Mouse (Mus musculus) forebrain, embryonic 10.5 days (tissue): ENCODE measurements around the gene Tpk1. TPM values are rescaled to one million over a fixed set of nuclear protein-coding genes. Genes with fewer than 3 reads are reported as not detected.

Experiments
- DNase-seq: peaks from one replicate; pipeline ENCODE4 v3.0.0-alpha.2; 2017; ENCODE audit warnings: low spot score; ENCODE audit errors: extremely low spot score
- H3K27ac ChIP-seq: fragments of 300-500 bp; sonication (generic); 2 replicates; pipeline ENCODE4 v1.5.1; 2016; ENCODE audit warnings: mild to moderate bottlenecking
- H3K27me3 ChIP-seq: fragments of 300-500 bp; sonication (generic); 2 replicates; pipeline ENCODE4 v1.6.1; 2016; ENCODE audit warnings: mild to moderate bottlenecking; ENCODE audit not compliant: poor library complexity, severe bottlenecking
- H3K36me3 ChIP-seq: fragments of 300-500 bp; sonication (generic); replicated peaks from 2 replicates; pipeline ENCODE4 v1.6.1; 2016; ENCODE audit warnings: mild to moderate bottlenecking, moderate library complexity
- H3K4me1 ChIP-seq: fragments of 300-500 bp; sonication (generic); 2 replicates; pipeline ENCODE4 v1.6.1; 2016
- H3K4me3 ChIP-seq: fragments of 300-500 bp; sonication (generic); 2 replicates; pipeline ENCODE4 v1.5.1; 2016; ENCODE audit warnings: mild to moderate bottlenecking, moderate library complexity
- H3K9me3 ChIP-seq: fragments of 300-500 bp; sonication (generic); 2 replicates; pipeline ENCODE4 v1.6.1; 2016; ENCODE audit warnings: mild to moderate bottlenecking, moderate library complexity
- WGBS: fragments of 180-500 bp; shearing (Covaris S2); methylation state at CpG from one replicate; pipeline ENCODE4 v1.1.7; 2016; 5-methylcytosine and 5-hydroxymethylcytosine counted together
- polyA plus RNA-seq: library from polyadenylated mRNA; unstranded; fragments of >200 nt; fragmentation: Nextera tagmentation; extraction: Ambion mirVana; gene quantifications from 2 replicates; pipeline ENCODE4 v1.2.1, GENCODE M21; 2016

The Tpk1 gene
- polyA plus RNA-seq, 1 experiment from 2014 or later, result 4.8 TPM

GRCm38 (mm10) chr6:43504609-43505230, 161.4 kb downstream of the Tpk1 start:
- H3K27me3 ChIP-seq, result no peaks in the 10 kb centered on the region
- 90% methylated on average over 5 of the region's 5 CpGs for WGBS
- H3K4me1 ChIP-seq, result no peaks in the 10 kb centered on the region
- no peaks in the 10 kb centered on the region for H3K9me3 ChIP-seq
- no peaks in the 10 kb centered on the region for H3K36me3 ChIP-seq
- no peak for DNase-seq
- no peak overlapping the region for H3K27ac ChIP-seq
- H3K4me3 ChIP-seq, result no peak overlapping the region

DNA sequence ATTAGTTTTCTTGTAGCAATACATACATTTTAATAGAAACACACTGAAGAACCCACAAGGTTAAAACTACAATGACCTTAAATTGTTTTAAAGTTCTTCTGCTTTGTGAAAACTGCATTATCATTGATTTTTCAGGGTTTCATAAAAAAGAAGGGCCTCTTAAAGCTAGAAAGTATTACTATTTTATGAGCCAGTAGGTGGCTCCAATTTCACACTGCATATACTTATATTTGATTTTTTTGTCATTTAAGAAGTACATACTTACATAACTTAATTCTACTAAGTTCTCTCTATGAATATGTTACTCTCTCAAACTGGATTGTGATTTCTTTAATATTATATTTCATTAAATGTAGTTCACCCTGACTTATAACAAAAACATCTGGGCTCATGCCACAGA, 173.7 kb downstream of the Tpk1 start:
- no peak overlapping the region for H3K4me3 ChIP-seq
- H3K36me3 ChIP-seq, result no peaks in the 10 kb centered on the region
- no peaks in the 10 kb centered on the region; the same call in 1 of the 2 replicates for H3K9me3 ChIP-seq
- H3K4me1 ChIP-seq, result no peaks in the 10 kb centered on the region
- no peaks in the 10 kb centered on the region for H3K27me3 ChIP-seq
- H3K27ac ChIP-seq, result no peak overlapping the region
- no peak for DNase-seq

DNA sequence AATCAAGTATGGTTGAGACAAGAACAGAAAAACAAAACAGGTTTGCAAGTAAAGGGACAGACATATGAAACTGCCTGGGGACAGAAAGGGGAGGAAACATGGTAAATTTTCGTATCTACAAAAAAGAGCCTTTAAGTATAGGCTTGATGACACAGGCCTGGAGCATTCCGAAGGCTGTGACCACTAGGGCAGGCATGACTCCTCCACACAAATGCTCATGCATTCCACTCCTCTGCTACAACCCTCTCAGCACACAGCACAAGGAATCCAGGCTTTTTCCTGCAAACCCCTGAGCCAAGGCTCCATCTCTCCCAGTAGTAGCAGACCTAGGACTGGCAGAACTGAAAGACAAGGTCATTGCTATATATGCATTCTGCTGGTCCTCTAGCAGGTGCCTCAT, 179.4 kb downstream of the Tpk1 start:
- 92% methylated on average over 2 of the region's 2 CpGs for WGBS
- H3K4me1 ChIP-seq, result no peaks in the 10 kb centered on the region
- H3K9me3 ChIP-seq, result no peaks in the 10 kb centered on the region
- no peak overlapping the region for H3K27ac ChIP-seq
- H3K4me3 ChIP-seq, result no peak overlapping the region
- no peak for DNase-seq
- H3K36me3 ChIP-seq, result no peaks in the 10 kb centered on the region
- H3K27me3 ChIP-seq, result no peaks in the 10 kb centered on the region

DNA sequence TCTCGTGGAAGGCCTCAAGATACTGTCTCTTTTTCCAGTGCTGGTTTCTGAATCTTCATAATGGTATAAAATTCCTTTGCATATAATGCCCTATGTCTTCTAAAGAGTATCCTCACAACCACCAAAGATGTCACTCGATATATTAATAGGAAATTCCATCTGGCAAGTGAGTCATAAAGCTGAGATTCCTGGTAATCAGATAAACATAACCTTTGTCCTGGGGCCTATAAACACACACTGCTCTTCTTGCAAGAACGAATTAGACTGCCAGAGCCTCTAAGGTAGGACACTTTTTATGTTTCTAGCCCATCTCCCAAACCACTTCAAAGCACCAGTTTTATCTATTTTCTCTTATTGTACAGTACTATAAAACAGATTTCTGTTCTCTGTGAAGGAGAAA, 185.4 kb downstream of the Tpk1 start:
- 83% methylated on average over 3 of the region's 3 CpGs for WGBS
- H3K27me3 ChIP-seq, result no peaks in the 10 kb centered on the region
- no peaks in the 10 kb centered on the region for H3K9me3 ChIP-seq
- DNase-seq, result no peak
- no peak overlapping the region for H3K27ac ChIP-seq
- no peaks in the 10 kb centered on the region for H3K4me1 ChIP-seq
- H3K4me3 ChIP-seq, result no peak overlapping the region
- H3K36me3 ChIP-seq, result no peaks in the 10 kb centered on the region

DNA sequence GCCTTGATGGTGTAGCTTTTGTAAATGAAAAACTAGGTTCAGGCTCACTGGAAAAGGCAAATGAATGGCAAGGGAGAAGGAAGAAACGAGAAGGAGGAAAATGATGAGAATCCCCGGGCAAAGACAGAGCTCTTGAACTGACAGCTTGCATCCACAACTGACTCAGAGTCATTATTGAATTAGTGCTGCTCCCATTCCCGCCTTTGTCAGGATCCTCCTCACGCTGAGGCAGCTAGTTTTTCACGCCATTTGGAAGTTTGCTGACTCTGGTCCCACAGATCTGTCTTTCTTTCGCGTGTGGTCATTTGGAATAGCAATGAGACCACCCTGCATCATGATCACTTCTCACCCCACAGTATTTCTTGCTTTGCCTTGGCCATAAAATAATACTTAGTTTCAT, 187.3 kb downstream of the Tpk1 start:
- 55% methylated on average over 7 of the region's 7 CpGs for WGBS
- H3K9me3 ChIP-seq, result no peaks in the 10 kb centered on the region
- no peaks in the 10 kb centered on the region for H3K27me3 ChIP-seq
- H3K27ac ChIP-seq, result no peak overlapping the region
- DNase-seq, result no peak
- H3K36me3 ChIP-seq, result no peaks in the 10 kb centered on the region
- no peaks in the 10 kb centered on the region for H3K4me1 ChIP-seq
- H3K4me3 ChIP-seq, result no peak overlapping the region

DNA sequence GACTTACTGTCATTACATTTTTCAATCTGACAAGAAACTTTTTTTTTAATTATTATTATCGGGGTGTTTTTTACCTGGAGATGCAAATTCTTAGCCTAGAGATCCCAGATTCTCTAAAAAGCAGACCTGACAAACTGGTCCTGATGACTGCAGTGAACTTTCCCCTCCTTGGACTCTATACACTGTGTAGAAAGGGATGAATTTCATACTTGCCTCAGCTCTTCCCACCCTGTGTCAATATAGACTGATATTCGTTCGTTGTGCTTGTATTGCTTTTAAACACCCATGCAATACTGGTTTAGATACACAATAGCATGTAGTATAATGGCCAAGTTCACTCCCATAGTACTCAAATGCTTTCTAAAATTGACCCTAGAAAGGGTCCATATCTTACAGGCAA, 189.7 kb downstream of the Tpk1 start:
- 89% methylated on average over 3 of the region's 3 CpGs for WGBS
- H3K4me3 ChIP-seq, result no peak overlapping the region
- no peaks in the 10 kb centered on the region for H3K4me1 ChIP-seq
- H3K36me3 ChIP-seq, result no peaks in the 10 kb centered on the region
- H3K27ac ChIP-seq, result no peak overlapping the region
- no peak for DNase-seq
- no peaks in the 10 kb centered on the region for H3K9me3 ChIP-seq
- no peaks in the 10 kb centered on the region for H3K27me3 ChIP-seq

GRCm38 (mm10) chr6:43475921-43476320, 190.2 kb downstream of the Tpk1 start:
- no peak overlapping the region for H3K27ac ChIP-seq

DNA sequence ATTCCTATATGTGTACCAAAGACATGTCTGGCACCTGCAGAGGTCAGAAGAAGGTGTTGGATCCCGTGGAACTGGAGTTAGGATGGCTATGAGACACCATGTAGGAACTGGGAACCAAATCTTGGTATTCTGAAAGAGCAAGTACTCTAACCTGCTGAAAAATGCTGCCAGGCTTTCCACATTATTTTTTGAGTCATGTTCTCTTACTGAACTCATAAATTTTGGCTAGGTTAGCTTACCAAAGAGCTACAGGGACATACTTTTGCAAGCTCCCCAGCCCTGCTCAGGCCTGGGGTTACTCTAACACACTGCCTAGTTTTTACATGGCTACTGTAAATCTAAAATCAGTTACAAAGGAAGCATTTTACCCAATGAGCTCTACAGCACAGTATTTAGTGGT, 194.5 kb downstream of the Tpk1 start:
- WGBS, result 86% methylated on average over 1 of the region's 1 CpGs
- Histone ChIP-seq H3K4me1 (0 out of 2 replicates have a peak, but pooled peaks cover 5% of the 10 kb centered on the region), H3K36me3 (no peaks in the 10 kb centered on the region), H3K4me3 (no peak overlapping the region), H3K9me3 (no peaks in the 10 kb centered on the region), H3K27ac (no peak overlapping the region), H3K27me3 (no peaks in the 10 kb centered on the region)
- DNase-seq, result no peak

More at GRCm38 (mm10) chr6:43475921-43476320, 190.2 kb downstream of the Tpk1 start:
- H3K4me1 ChIP-seq, result no peaks in the 10 kb centered on the region
- H3K36me3 ChIP-seq, result no peaks in the 10 kb centered on the region
- no peaks in the 10 kb centered on the region for H3K27me3 ChIP-seq
- no peak for DNase-seq
- no peak overlapping the region for H3K4me3 ChIP-seq
- H3K9me3 ChIP-seq, result no peaks in the 10 kb centered on the region

DNA sequence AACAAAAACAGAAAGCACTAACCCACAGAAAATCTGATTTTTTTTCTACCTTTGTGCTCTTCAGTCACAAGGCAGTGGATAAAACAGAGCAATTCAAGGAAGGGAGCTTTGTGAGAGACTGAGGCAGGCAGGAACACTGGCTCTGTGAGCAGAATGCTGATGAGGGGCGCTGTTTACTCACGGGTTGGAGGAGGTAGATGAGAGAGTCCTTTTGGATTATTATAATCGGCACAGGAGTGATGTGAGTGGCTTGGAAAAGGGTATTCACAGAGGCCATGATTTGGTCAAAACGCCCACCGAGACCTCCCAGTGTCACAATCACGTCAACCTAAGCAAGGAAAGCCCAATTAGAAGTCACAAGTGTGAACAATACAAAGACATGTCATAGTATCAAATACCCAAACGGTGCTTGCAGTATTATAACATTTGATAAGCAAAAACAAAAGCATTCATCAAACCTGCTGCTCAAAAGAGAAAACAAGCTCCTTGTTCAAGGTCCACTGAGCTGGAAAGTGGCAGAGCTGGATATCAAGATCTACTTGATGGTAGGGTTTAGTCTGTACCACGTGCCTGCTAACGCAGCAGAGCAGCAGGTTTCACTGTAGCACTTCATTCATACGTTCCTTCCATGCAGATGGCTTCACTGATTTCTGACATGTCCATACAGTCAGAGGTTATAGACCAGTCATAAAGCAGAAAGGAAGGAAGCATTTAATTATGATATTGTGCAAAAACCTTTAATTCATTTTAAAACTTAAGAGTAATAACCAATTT, 197.1 kb downstream of the Tpk1 start:
- H3K36me3 ChIP-seq, result no peaks in the 10 kb centered on the region
- H3K27ac ChIP-seq, result no peak overlapping the region
- H3K4me1 ChIP-seq, result 0 out of 2 replicates have a peak, but pooled peaks cover 5% of the 10 kb centered on the region
- DNase-seq, result no peak
- 74% methylated on average over 10 of the region's 10 CpGs for WGBS
- H3K9me3 ChIP-seq, result no peaks in the 10 kb centered on the region
- H3K4me3 ChIP-seq, result no peak overlapping the region
- H3K27me3 ChIP-seq, result no peaks in the 10 kb centered on the region

GRCm38 (mm10) chr6:43462849-43463369, 203.2 kb downstream of the Tpk1 start:
- no peak overlapping the region for H3K4me3 ChIP-seq
- no peaks in the 10 kb centered on the region for H3K36me3 ChIP-seq
- H3K9me3 ChIP-seq, result no peaks in the 10 kb centered on the region
- H3K27me3 ChIP-seq, result no peaks in the 10 kb centered on the region
- no peak for DNase-seq
- 0 out of 2 replicates have a peak, but pooled peaks cover under 1% of the 10 kb centered on the region for H3K4me1 ChIP-seq
- WGBS, result 87% methylated on average over 2 of the region's 2 CpGs
- H3K27ac ChIP-seq, result no peak overlapping the region

- Histone ChIP-seq H3K4me3 (no peak overlapping the region), H3K27me3 (no peaks in the 10 kb centered on the region), H3K9me3 (no peaks in the 10 kb centered on the region), H3K4me1 (0 out of 2 replicates have a peak, but pooled peaks cover 4% of the 10 kb centered on the region), H3K36me3 (no peaks in the 10 kb centered on the region), H3K27ac (no peak overlapping the region)
- DNase-seq, result no peak
- 91% methylated on average over 2 of the region's 2 CpGs for WGBS
Measured at GRCm38 (mm10) chr6:43462189-43462848, 203.8 kb downstream of the Tpk1 start.

- DNase-seq, result no peak
- H3K27me3 ChIP-seq, result no peaks in the 10 kb centered on the region
- H3K36me3 ChIP-seq, result no peaks in the 10 kb centered on the region
- 84% methylated on average over 2 of the region's 2 CpGs for WGBS
- H3K4me3 ChIP-seq, result no peak overlapping the region
- H3K9me3 ChIP-seq, result no peaks in the 10 kb centered on the region
- no peak overlapping the region for H3K27ac ChIP-seq
- H3K4me1 ChIP-seq, result 0 out of 2 replicates have a peak, but pooled peaks cover 4% of the 10 kb centered on the region
Measured at GRCm38 (mm10) chr6:43459082-43459481, 207.0 kb downstream of the Tpk1 start.

DNA sequence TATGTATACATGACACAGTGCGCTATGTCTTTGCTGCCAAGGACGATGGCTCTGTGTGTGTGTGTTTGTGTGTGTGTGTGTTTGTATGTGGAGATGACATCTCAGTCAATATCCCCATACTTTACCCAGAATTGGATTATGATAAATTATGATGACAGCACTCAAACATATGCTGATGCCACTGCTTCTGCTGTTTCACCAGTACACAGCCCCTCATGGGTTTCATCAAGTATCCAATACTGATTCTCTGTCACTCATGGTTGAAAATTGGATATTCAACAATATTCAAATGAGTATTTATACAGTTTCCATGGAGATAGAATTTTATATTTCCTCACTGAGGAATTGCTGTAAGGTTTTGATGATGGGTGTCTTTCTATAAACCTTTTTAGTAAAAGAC, 208.1 kb downstream of the Tpk1 start:
- Histone ChIP-seq H3K36me3 (no peaks in the 10 kb centered on the region), H3K9me3 (no peaks in the 10 kb centered on the region), H3K4me3 (no peak overlapping the region), H3K4me1 (0 out of 2 replicates have a peak, but pooled peaks cover 4% of the 10 kb centered on the region), H3K27me3 (no peaks in the 10 kb centered on the region), H3K27ac (no peak overlapping the region)
- 58% methylated on average over 2 of the region's 2 CpGs for WGBS
- no peak for DNase-seq
